Mouse (Mus musculus): ENCODE results near the gene C8g.

Gene C8g

GRCm38 (mm10) chr2:25501593-25502486 is at the start of gene C8g:
Gene C8g, minus strand, starts transcription at chr2:25501719.
- DNase-seq, result peak in 1 of 2 experiments; percentile 14

GRCm38 (mm10) chr2:25551186-25551585 is 49.7 kb upstream of the C8g start:
- DNase-seq, result peak; percentile 76 to 78

- no peak for DNase-seq
These were observed 47.8 kb upstream of the C8g start for GRCm38 (mm10) chr2:25549021-25549991.

DNA sequence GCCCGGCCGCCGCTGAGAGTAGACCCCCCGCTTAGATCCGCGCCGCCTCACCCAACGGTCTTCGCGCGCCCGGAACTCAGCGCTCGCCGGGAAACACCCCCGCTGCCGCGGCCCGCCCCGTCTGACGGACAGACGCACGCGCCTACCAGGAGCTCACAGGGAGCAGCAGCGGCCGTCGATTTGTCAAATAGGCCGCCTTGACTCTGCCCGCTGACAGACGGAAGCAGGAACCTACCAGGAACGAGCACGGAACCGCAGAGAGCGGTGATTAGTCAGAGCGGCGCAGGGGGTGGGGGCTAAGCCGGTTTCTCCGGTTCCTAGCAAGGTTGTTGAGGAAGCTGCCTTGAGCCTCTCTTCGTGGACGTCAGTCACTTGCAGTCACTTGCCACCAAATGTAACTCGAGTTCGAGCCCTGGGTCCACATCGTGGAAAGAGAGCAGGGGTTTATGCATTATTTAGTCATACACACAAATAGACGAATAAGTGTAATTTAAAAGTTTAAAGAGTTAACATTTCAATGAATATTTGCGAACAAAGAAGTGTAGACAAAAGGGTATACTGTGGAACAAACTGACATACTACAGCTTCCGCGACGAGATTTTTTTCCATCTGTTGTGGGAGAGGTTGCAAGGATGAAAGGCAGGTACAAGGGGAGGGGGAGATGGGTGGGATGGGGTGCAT is 45.4 kb upstream of the C8g start, which contains the start of gene Traf2:
TSS of gene Traf2 (minus strand) at position 130 of the 681 bp plus-strand sequence.
- peak; percentile 99 to 100 for DNase-seq

DNA sequence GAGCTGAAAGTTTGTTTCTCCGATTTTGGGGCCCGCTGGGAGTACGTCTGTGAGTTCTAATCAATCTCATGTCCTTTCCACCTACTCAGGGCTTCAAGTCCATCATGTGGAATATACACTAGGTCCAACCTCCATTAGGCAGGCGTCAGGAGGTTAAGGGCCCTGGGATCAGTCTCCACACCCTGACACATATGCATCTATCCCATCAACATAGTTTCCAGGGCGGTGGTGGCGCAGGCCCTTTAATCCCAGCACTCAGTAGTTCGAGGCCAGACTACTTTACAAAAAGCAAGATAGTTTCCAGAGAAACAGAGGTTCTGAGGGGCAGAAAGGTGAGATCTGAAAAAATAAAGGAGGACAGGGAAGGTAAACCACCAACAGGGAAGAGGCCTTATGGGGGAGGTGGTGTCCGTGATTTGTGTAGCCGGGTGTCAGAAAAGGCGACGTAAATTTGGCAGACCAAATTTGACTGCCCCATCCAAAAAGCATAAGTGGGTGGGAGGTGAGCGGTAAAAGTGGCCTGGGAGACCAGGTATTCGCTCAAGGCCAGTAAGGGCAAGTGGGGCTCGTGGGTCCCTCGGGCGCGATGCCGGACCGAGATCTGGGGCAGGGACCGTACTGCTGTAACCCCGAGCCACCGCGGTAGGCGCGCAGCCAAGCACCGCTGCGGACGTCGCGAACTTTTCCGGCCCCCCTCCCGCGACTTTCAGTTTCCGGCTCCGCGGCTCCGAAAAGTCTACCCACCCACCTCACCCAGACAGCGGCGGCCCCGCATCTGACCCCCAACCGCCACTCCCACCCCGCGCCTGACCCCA is 44.7 kb upstream of the C8g start:
- peak in 1 of 2 experiments; percentile 84 for DNase-seq

DNA sequence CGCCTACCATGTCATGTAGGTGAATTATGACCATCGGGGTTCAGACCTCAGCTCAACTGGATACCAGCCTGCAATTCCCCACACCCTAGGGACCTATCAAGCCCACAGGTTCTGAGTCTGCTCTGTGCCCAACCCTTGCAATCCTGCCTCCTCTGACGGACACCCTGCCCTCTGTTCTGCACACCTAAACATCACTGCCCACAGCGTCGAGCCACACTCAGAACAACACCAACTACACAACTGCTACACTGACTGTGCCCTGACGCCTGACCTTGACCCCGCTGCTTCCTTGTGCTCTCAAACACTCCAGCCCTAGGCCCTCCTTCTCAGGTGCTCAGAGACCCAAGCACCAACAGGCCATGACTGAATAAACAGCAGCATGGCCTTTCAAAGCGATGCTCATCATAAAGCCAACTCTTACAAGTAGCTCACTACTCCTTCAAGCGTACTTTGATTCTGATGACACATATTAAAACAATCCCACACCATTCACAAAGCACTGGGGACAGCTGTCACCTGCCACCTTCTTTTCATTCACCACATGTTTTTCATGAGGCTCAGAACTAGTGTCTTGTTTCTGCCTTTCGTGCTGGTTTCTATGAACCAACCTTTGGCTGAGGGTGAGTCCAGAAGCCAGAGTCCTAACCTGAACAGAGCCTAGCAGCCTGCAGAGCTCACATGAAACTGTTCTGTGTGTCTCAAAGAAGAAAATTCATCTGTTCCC is 40.3 kb upstream of the C8g start:
- peak in 1 of 2 experiments; percentile 59 for DNase-seq

DNA sequence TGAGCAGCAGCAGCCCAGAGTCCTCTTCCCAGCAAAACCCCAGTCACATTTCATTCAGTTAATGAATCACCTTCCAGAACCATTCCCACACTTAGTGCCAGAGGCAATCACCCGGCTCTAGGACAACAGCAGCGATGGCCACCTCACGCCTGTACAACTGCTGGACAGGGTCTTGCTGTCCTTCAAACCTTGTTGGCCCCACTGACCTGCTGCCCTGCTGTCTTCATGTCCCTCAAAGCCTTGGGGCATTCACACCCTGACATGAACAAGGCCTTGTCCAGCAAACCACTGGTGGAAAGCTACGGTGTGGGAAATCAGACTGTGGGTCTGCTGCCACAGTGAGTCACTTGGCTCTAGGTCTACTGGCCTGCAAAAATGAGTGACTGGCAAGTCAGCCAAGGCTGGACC is 39.0 kb upstream of the C8g start:
- DNase-seq, result peak; percentile 34 to 71

- DNase-seq, result no peak
These were observed 35.0 kb upstream of the C8g start for GRCm38 (mm10) chr2:25536531-25536930.

DNA sequence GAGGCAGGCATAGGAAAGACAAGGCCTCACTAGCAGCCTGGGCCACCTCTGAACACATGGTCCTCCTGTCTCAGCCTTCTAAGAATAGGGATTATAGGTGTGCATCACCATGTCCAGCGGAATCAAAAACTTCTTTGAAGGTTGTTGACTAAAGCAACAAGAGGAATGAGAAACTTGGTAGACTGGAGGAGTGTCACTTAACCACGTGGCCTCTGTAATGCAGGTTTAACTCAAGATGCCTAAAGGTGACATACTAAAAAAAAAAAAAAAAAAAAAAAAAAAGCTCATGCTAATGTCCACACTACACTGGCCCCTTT is 33.3 kb upstream of the C8g start:
- DNase-seq, result no peak

DNA sequence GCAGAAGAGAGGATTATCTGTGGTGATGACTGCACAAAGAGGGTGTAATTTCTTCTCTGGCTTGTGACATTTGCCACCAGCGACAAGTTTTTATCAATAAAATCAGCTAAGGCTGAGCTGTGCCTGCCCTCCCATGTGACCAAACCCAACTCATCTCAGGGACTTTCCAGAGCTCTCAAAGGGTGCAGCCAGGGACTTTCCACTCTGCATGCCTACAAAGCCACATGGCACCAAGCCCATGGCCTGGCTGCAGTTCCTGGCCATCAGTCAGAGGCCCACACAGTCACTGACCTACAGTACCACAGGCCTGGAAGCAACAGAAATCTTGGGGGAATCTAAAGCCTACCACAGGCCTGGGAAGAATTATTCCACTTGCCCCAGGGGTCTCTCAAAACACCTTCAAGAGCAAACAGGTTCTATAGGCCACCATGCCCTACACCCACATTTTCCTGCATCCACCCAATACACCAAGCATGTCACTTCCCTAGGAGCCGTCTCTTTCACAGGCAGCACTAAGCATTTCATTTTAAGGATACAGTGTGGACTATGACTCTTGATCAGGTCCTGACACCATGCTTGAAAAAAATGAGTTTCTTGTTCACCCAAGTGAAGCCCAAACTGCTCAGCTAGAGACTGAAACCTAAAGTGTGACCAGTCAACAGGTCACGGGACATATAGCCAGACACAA is 32.8 kb upstream of the C8g start:
- DNase-seq, result peak; percentile 82 to 89

GRCm38 (mm10) chr2:25533707-25534106 is 32.2 kb upstream of the C8g start:
- no peak for DNase-seq

DNA sequence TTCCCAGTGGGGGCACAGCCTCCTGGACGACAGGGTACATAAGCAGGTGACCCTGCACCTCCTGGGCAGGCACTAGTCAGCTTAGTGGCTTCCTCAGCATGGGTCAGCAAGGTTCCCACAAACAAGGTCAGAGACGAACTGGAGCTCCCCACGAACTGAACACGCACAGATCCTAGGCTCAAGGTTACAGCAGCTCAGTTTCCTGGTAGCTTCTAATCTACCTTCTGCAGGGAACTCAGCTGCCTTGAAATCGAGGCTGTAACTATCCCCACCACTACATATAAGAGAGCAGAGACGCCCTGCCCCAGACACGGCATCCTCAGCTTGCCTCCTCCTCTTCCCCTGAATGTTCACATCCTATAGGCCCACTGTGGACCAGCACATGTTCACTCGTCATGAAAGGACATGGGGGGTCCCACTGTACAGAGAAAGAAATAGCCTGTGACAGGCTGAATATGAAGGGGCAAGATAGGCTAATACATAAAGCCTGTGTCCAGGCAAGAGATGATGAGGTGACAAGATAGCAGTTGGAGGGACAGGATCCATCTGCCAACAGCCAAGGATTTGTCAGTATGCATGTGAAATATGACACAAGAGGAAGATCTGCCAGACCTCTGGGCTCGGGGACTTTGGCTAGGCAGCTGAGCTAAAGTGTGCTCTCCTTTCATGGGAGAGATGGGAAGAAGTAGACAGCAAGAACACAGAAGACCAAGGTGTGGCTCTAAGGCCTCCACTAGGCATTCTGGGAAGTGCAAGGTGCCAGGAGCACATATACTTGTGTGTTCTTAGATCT is 25.2 kb upstream of the C8g start:
- no peak for DNase-seq

DNA sequence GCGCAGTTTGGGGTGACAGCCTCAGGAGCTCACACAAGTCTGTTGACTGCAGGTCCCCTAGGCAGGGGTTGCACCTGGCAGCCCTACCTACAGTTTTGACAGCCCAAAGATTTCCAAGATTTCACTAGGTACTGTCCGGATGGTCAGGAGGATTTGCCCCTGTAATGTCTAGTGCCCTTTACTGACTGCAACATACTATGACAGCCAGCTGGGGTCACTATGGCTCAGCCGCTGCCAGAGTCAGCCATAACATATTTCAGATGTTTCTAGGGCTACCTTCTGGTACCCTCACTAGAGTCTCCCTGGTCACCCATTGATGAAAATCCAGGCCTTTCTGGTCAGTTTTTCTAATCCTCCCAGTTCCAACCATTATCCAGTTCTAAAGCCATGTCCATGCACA is 8.4 kb upstream of the C8g start:
- DNase-seq, result no peak

DNA sequence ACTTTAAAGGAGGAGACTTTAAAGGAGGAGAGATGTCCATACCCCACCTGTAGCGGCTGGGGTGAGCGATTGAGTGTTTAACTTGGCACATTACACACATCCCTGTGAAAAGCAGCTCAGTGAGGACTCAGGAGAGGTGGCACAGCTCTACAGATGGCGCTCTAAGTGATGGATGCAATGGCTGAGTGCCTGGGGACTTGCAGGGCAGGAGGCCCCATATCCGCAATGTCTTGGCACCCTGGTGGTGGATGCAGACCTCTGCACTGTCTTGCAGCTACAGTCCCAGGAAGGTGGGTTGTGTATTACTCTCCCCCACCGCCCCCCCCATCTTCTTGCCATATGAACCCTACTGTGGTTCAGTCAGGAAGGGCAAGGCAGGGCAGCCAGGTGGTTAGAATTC is 5.4 kb upstream of the C8g start:
- DNase-seq, result peak; percentile 38 to 66

- DNase-seq, result no peak
These were observed 4.3 kb upstream of the C8g start for GRCm38 (mm10) chr2:25505860-25506259.

DNA sequence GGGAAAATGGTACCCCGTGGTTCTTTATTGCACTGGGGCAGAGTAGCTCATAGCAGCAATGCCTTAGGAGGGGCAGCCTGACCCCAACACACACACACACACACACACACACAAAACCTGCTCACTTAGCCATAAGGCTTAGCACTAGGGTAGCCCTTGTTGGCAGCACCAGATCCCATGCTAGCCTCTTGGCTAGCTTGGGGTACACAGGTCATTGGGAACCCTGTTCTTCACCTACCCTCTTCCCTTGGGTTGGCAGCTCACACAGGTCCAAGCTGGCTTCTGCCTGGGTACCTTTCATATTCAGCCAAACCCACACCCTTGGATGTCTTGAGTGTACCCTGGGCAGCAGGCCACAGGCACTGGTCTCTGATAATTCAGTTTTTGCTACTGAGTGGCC is 3.5 kb upstream of the C8g start:
- DNase-seq, result no peak

DNA sequence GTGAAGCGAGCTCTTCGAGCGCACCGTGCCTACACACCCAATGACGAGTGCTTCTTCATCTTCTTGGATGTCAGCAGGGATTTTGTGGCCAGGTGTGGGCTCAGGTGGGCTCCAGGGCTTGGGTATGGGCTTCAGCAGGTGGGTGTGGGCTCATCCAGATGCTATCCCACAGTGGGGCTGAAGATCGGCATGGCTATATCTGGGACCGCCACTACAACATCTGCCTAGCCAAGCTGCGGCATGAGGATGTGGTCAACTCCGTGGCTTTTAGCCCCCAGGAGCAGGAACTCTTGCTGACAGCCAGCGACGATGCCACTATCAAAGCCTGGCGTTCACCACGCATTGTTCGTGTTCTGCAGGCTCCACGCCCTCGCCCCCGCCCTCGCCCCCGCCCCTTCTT is 3.0 kb upstream of the C8g start:
- DNase-seq, result no peak

DNA sequence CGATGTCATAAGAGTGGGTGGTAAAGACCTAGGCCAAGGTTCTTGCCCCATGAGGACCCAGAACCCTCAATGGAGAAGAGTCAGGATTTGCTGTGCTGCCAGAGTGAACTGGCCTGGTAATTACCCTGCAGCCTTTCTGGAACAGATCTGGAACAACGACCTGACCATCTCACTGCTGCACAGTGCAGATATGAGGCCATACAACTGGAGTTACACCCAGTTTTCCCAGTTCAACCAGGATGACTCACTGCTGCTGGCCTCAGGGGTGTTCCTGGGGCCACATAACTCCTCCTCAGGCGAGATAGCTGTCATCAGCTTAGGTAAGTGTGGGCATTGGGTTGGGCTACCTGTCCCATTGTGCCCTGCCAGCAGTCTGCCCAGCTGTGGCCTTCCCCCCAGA is 1.2 kb upstream of the C8g start:
- no peak for DNase-seq

GRCm38 (mm10) chr2:25500576-25501405 is 728 bp downstream of the C8g start, which contains the start of gene Fbxw5:
Gene Fbxw5, plus strand, starts transcription at chr2:25500750.
- peak; percentile 94 to 96 for DNase-seq
